Mouse (Mus musculus) urinary bladder, postnatal 25 days (tissue): ENCODE results near the gene Fancl.
A peak's percentile ranks its signal among the peaks of the same experiment; 100 is the strongest.
"Not testable (repeated sequence)": the region's sequence is repeated elsewhere in the genome, so short reads cannot be mapped to it uniquely, and the experiment has no call there.

ENCODE experiments used
- DNase-seq: peaks from one replicate; pipeline ENCODE4 v3.0.0; 2022; ENCODE audit warnings: low spot score

The Fancl gene

DNA sequence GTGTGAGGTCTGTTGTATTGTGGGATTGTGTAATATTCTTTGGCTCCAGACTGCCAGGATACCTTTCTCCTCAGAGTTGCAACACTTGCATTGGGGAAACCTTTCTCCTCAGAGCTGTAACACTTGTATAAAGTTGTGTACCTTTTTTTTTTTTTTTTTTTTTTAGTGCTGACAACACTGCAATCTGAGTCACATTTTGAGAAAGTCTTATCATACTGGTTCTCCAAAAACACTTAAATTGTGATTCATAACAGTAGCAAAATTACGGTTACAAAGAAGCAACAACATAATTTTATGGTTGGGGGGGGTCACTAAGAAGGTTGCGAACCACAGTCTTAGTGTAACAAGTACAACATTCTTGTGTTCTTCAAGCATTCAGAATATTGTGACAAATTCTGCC is at the start of gene Fancl:
Gene Fancl, plus strand, starts transcription at position 165 of the 400 bp plus-strand sequence.
- DNase-seq, result no peak

DNA sequence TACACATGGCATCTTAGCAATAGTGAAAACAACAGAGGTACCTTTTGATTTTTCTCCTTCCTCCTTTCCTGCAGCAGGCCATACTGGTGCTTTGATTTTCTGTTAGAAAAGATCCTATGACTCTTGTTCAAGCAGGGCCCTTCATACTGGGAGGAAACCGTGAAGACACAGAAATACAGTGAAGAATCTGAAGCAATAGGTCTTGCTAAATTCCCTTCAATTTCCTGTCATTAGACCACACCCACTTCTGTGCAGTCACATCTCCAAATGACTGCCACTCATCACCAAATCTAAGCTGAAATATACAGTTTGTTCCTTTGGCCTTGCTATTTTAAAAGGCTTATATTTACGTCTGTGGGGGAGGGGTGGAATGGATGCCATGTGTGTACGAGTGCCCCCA is 49.1 kb upstream of the Fancl start:
- no peak for DNase-seq

DNA sequence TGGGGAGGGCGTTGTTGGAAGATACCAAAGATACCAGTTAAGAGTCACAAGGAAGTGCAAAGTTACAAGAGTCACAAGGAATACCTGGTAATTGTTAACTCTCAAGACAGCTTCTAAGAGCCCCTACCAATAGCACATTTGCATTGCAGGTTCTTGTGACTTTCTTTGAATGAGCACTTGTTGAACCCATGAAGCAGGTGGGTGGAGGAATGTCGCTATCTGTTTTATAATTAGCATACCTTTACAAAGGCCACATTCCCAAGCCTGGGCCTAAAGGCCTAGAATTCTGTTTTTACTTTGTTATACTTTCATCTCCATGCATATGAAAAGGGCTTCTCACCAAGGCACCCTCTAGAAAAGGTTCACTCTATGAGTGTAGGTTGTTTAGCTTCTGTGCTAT is 15.8 kb upstream of the Fancl start:
- not testable (repeated sequence) for DNase-seq

DNA sequence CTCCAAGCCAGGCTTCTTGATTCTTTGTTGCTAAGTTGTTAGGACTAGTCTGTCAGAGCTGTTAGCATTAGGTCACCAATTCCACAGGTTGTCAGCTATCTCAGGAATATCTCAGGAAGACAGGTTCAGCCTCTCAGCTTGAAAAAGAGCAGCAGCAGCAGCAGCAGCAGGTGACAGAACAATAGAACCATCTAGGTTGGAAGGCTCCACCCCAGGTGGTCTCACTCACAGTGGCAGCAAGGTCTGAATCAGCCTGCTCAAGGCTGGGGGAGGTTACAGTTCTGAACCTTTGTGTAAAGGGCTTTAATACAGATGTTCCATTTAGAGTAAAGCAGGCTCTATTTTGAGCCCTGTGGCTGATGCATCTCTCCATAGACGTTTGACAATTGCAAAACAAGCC is 14.0 kb upstream of the Fancl start:
- DNase-seq, result not testable (repeated sequence)

DNA sequence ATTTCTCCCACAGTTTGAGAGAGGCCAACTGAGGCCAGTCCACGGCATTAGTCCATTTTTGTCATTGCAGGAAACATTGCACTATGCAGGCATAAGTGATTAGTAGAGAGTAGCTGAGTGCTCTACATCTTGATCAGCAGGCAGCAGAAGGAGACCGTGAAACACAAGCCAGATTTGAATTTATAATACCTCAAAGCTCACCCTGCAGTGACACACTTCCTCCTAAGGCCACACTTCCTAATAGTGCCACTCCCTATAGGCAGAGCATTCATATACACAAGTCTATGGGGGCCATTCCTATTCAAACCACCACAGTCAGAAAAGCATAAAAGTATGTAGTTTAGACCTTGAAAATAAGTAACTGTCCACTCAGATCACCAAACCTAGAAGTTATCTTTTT is 11.8 kb upstream of the Fancl start:
- no peak for DNase-seq

DNA sequence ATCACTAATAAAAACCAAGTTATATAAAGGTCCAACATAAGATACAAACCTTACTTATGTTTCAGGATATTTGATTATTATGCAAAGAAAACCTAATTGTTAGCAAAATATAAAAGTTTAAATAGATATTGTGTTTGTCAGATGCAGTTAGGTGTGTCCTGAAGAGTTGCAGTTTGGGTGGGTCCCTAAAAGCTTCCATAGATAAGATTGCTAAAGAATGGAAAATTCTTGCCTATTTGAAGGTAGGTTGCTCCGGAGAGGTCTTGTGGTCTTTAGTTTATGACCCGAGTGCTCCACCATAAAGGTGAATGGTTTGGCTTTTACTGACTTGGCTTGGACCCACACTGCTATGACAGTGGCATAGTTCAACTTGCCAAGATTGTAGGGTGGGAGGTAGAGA is 7.9 kb upstream of the Fancl start:
- no peak for DNase-seq

DNA sequence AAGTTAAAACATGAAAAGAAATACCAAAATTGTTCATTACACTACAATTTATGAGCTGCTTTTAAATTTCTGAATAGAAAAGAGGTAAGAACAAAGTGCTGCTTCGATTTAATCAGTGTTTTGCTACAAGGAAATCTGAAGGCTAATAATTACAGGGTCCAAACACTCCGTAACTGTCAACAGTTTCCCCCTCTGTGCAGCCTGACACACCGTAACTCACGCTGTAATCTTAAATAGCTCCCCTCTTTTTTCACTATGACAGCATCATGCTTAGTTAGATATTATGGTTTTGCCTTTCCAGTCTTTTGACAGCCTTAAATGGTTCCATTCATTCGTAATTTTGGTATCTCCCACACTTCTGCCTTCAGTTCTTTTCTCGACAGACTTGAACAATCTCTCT is 4.4 kb upstream of the Fancl start:
- no peak for DNase-seq

DNA sequence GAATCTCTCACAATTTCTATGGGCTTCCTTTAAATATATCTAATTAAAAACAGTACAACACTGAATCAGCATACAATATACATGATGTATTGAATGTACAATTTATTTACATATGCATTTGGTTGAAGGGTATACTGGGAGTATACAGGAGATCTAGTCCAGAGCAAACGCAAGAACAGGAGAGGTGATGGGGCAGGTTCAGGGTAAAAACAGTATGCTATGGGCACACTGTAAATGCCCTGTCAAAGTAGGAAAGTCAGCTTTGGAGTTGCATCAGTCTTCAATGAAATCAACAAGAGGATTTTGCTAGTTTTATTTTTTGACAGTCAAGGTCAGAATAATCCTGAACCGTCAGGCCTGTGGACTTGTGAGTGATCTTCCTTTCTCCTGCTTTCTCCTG is 743 bp downstream of the Fancl start:
- no peak for DNase-seq

DNA sequence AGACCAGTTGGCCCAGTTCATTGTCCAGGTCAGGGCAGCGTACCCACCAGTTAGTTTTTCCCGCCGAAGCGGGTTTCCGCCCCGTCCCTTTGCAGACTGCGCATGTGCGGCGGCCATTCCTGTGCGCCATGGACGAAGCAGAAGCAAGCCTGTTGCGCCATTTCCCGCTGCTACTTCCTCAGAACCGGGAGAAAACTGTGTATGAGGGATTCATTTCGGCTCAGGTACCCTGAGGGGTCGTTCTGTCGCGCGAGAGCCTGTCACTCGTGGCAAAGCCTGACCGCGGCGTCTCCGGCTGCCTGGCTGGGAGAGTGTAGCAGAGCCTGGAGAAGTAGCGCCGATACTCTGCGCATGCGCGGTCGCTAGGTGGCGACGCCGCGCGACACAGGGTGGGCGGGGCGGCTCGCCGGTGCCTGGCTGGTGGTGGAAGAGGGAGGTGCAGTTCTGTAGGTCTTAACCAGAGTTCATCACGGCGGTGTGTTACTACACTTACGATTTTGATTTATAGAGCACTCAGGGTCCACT is 1.2 kb downstream of the Fancl start:
- peak; percentile 93 for DNase-seq

DNA sequence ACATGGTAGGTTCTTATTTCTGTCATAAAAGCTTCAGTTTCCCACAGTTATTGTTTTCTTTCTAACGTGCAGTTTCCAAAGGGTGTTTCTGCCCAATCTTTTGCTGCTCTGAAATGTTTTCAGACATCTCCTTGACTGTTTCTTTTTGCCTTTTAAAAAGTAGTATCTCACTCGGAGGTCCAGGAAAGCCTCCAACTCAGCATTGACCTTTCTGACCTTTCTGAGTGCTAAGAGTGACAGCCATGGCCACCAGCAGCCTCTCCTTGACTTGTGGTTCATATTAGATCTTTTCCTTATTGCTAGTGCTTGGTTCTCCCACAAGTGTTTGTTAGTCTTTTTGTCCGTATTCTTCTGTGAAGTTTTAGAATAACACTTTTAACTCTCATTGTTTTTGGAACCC is 9.6 kb downstream of the Fancl start:
- DNase-seq, result no peak

DNA sequence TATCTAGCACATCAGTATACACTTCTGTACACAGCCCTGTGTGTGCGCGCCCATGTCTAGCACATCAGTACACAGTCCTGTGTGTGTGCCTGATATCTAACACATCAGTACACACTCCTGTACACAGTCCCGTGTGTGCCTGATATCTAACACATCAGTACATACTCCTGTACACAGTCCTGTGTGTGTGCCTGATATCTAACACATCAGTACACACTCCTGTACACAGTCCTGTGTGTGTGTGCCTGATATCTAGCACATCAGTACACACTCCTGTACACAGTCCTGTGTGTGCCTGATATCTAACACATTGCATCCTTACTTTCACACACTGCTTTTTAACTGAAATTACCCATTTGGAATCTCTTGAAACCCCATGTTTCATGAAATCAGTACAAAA is 27.0 kb downstream of the Fancl start:
- no peak for DNase-seq

DNA sequence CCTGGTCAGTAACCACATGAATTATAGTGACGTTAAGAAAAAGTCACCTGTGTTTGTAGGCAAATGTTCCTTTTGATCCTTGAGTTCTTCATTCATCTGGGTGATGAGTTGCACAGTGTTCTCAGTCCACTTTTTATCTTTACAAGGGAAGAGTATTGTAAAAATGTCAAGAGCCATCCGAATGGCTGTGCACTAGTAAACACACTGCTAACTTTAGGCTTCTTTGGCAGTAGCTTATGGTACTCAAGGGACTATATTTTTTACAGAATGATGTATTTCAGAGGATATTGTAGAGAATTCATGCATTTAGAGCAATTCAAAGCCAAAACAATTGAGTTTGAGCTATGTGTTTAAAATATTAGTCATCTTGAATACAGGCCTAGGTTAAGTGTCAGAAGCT is 35.5 kb downstream of the Fancl start:
- DNase-seq, result no peak

DNA sequence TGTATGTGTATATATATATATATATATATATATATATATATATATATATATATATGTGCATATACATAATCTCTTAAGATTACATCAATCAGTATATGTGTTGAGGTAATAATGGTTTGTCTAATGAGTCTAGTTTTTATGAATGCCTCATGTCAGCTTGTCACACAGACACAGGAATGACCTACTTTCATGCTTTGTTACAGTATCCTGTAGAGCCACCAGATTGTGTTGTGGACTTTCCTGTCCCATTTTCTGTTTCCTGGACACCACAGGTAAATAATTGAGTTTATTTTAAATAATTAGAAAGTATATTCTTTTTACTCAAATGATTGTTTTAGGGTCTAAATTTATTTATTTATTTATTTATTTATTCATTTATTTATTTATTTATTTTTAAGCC is 48.3 kb downstream of the Fancl start:
- no peak for DNase-seq

DNA sequence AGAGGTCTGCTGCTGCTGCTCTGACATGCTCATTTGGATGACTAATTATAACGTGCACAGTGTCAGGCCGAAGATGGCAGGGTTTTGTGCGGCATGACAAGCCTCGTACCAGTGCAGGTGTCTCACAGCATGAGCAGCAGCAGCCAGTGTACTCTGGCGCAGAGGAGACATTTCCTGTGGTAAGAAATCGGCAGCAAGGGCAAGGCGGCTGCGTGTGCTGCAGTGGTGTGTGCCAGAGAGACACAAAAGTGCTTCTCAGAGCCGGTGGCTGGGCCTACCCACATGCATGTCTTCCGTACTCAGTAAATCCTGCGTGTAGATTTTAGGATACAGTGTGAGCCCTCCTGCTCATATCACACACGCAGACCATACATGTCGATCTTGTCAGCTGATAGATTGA is 51.9 kb downstream of the Fancl start:
- no peak for DNase-seq

DNA sequence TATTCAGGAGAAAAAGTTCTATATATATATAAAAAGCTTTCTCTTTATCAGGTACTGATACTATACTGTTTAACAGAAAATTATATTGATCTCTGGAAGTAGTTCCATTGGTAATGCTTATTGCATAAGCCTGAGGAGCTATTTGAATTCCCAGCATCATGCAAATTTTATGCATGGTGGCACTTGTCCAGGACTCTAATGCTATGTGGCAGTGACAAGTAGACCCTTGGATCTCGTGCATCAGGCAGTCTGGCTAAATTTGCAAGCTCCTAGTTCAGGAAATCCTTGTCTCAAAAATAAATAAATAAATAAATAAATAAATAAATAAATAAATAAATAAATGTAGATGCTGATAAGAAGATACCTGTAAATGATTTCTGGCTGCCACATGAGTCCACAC is 55.2 kb downstream of the Fancl start:
- no peak for DNase-seq

DNA sequence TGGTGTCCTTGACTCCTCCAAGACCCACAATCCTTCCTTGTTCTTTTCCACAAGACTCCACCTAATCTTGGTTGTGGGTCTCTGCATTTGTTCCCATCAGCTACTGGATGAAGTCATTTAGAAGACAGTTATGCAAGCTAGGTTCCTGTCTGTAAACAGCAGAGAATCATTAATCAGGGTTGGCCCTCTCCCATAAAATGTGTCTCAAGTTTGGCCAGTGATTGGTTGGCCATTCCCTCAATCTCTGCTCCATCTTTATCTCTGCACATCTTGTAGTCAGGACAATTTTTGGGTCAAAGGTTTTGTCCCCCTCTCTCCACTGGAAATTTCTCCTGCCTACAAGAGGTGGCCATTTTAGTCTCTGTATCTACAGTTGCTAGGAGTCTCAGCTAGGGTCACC is 58.4 kb downstream of the Fancl start:
- no peak for DNase-seq

DNA sequence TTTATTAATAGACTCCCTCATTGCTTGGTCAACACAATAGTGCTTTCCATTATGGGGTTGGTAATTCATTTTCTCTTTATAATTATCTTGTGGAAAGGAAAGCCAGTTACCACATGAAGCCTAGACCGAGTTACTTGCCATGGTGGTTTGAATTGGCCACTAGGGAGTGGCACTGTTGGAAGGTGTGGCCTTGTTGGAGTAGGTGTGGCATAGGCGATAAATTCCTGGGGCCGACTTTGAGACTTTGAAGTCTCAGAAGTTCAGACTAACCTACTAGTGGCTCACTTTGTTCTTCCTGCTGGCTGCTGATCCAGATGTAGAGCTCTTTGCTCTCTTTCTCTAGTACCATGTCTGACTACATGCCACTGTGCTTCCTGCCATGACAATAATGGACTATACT is 63.9 kb downstream of the Fancl start:
- DNase-seq, result no peak

DNA sequence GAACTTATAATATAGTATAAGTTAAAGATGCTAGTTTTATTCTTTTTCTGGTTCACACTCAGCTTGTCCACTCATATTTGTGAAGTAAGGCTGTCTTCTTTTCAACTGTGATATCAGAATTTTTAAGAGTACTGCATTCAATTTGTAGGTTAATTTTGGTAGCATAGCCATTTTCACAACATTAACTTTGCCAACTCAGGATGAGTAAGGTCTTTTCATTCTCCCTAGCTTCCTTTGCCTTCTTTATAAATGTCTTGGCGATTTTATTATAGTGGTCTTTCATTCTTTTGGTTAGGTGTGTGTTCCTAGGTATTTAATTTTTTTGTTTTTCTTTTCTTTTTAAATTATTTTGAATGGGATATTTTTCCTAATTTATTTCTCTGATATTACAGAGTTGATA is 64.7 kb downstream of the Fancl start:
- DNase-seq, result no peak

DNA sequence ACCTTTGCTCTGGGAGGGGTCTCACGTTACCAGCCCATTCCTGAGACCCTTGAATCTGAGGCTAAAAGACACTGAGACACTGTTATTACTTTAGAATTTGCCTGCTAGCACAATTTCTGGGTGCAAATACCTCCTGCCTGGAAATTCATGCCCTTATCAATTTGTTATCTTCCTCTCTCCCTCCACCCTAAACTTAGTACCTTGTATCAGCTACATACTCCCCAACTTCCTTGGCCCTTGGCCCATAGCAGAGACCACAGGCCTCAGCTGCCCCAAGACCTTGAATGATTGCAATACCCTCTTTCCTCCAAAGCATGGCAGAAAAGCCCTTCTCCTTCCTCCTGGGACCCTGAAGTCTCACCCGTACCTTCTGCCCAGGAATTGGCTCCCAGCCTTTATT is 65.3 kb downstream of the Fancl start:
- no peak for DNase-seq

DNA sequence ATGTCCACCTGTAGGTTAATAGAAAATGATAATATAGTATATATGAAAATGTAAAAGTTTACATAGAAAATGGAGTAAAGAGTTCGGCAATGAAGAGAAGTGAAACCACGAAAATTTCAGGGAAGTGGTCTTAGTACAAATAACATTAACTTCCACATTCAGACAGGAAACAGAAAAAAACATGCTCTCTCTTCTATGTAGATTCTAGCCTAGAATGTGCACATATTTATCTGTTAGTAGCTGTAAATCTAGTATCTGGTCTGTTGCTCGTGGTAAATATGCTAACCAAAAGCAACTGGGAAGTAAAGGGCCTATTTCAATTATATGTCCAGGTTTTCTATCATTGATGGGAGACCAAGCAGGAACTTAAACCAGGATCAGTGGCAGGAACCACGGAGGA is 66.8 kb downstream of the Fancl start:
- no peak for DNase-seq

DNA sequence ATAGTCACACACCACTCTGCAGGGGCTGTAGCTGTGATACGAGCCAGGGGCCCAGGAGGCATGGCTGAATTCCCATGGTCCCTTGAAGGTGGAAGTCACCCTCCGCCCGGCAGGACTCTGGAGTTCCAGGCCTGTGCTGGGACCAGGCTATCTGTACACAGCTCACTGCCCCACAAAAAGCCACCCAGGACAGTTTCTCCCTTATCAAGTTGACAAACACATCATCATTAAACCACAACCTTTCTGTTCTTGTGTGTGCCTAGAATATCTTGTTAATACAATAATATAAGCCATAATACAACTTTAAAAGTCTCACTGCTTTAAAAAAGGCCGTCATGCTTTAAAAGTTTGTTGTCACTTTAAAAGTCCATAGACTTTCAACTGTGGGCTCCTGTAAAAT is 68.1 kb downstream of the Fancl start:
- no peak for DNase-seq

DNA sequence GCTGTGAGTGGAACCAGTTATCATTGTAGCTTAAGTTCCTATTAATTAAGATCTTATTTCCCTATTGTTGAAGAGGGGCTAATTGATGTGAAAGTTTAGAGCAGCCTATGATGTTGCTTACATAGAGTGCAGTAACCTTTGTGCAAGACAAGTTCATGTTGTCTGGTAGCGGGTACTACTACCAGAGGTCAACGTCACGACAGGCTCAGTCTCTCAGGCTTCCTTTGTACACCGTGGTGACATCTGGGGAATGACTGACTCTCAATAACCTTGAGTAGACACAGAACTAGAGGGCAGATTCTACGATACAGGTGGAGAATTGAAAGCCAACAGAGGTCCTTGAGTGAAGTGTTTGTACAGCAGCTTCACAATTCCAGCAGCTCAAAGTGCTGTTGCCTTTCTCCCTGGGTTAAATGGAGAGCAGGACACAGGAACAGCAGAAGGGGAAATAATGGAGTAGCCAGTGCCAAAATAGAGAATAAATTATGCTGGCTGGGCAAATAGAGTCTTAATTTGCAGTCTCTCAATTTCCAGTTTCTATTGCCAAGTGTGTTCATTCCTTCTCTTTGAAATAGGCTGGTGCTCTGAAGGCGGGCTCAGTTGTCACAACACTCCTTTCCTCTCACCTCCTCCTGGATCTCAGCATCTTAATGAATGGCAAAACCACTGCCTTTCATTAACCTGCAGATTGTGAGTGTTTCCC is 91.3 kb downstream of the Fancl start:
- no peak for DNase-seq

DNA sequence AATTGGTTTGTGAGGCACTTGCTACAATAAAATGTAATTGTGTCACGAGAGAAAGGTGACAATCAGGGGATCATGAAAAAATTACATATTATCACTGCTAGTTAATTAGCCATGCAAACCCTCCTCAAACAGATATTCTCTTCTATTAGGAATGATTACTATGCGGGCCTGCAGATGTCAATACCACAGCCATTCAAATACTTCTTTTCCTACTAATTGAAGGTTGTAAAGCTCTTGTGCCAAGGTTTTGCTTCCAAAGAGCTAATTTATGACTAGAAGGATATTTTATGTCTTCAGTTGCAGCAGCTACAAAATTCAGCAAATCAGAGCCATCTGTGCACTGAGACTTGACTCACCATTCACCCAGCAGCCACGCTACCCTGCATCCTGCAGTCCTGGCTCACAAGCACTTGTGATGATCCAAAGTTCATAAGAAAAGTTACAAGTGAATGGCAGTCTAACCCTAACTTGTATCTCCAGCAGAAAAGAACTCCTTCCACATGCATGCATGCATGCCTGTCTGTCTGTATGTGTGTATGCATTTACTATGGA is 95.8 kb downstream of the Fancl start:
- DNase-seq, result no peak
